Mouse (Mus musculus): ENCODE measurements around the gene Psg16. TPM values are rescaled to one million over a fixed set of nuclear protein-coding genes. Genes with fewer than 3 reads are reported as not detected.
A peak's percentile ranks its signal among the peaks of the same experiment; 100 is the strongest.
"Not testable (repeated sequence)": the region's sequence is repeated elsewhere in the genome, so short reads cannot be mapped to it uniquely, and the experiment has no call there.

The Psg16 gene
- total RNA-seq, 1 experiment from 2014 or later, result 0.33 TPM

GRCm38 (mm10) chr7:17056081-17056581 is 17.7 kb upstream of the Psg16 start:
- peak; percentile 89 for DNase-seq

- DNase-seq, result peak; percentile 52
Observed at GRCm38 (mm10) chr7:17056601-17057523, 17.0 kb upstream of the Psg16 start.

- peak; percentile 86 for DNase-seq
Observed at GRCm38 (mm10) chr7:17058071-17058689, 15.7 kb upstream of the Psg16 start.

GRCm38 (mm10) chr7:17058816-17059462 is 14.9 kb upstream of the Psg16 start:
- peak; percentile 55 for DNase-seq

- no peak for DNase-seq
Observed at GRCm38 (mm10) chr7:17059463-17059844, 14.4 kb upstream of the Psg16 start.

- peak; percentile 97 for DNase-seq
Observed at GRCm38 (mm10) chr7:17060031-17060781, 13.6 kb upstream of the Psg16 start.

GRCm38 (mm10) chr7:17060782-17061605 is 12.8 kb upstream of the Psg16 start:
- DNase-seq, result peak; percentile 66

- DNase-seq, result peak; percentile 54
Observed at GRCm38 (mm10) chr7:17062389-17062788, 11.5 kb upstream of the Psg16 start, which contains the start of gene Hif3a. Gene Hif3a (minus strand): TSS chr7:17062427.

- DNase-seq, result no peak
Observed at GRCm38 (mm10) chr7:17062845-17063244, 11.0 kb upstream of the Psg16 start.

GRCm38 (mm10) chr7:17065620-17066019 is 8.2 kb upstream of the Psg16 start:
- no peak for DNase-seq

- peak; percentile 87 for DNase-seq
Observed at GRCm38 (mm10) chr7:17066412-17066811, 7.4 kb upstream of the Psg16 start.

- no peak for DNase-seq
Observed at GRCm38 (mm10) chr7:17067000-17067399, 6.8 kb upstream of the Psg16 start.

- DNase-seq, result not testable (repeated sequence)
Observed at GRCm38 (mm10) chr7:17067651-17068050, 6.2 kb upstream of the Psg16 start.

GRCm38 (mm10) chr7:17073513-17073903 is 332 bp upstream of the Psg16 start:
- no peak for DNase-seq

- DNase-seq, result no peak
Observed at GRCm38 (mm10) chr7:17076542-17076941, 2.7 kb downstream of the Psg16 start.

GRCm38 (mm10) chr7:17078076-17078654 is 4.3 kb downstream of the Psg16 start:
- DNase-seq, result no peak

- no peak for DNase-seq
Observed at GRCm38 (mm10) chr7:17082766-17083165, 8.9 kb downstream of the Psg16 start.

GRCm38 (mm10) chr7:17087731-17088130 is 13.9 kb downstream of the Psg16 start:
- peak; percentile 27 for DNase-seq

GRCm38 (mm10) chr7:17090058-17090585 is 16.3 kb downstream of the Psg16 start:
- peak; percentile 64 for DNase-seq

GRCm38 (mm10) chr7:17091280-17091679 is 17.4 kb downstream of the Psg16 start:
- peak; percentile 30 for DNase-seq

All from adrenal gland, postnatal 14 days (tissue).